Mouse (Mus musculus): Measurements from ENCODE around the gene Eif2d.

GRCm38 (mm10) chr1:131174299-131174861 lies 21.4 kb downstream of the Eif2d start:
- TF ChIP-seq MAX (IDR thresholded peaks at IDR 0.05; ENCODE audit: low read depth) (no peak), POLR2A (IDR thresholded peaks at IDR 0.05; ENCODE audit: insufficient read length, low read depth) (no peak), E2F4 (IDR thresholded peaks at IDR 0.05; ENCODE audit: insufficient read depth) (no peak), TCF12 (IDR thresholded peaks at IDR 0.05; ENCODE audit: insufficient read depth, poor library complexity, severe bottlenecking) (no peak)

All from myocyte (in vitro differentiated cells).